Mouse (Mus musculus) heart, postnatal 4 days (tissue): ENCODE data around the gene Zbtb34. TPM values are rescaled to one million over a fixed set of nuclear protein-coding genes. Genes with fewer than 3 reads are reported as not detected.

Source experiments
- DNase-seq: peaks from one replicate; pipeline ENCODE4 v3.0.0; 2021
- total RNA-seq, 2 experiments: library from RNA; stranded (reverse); gene quantifications; 2 replicates each; pipeline ENCODE4 v1.2.3; 2021

Zbtb34 gene
- total RNA-seq, 2 experiments from 2014 or later: 22.1 to 27.5 TPM

DNA sequence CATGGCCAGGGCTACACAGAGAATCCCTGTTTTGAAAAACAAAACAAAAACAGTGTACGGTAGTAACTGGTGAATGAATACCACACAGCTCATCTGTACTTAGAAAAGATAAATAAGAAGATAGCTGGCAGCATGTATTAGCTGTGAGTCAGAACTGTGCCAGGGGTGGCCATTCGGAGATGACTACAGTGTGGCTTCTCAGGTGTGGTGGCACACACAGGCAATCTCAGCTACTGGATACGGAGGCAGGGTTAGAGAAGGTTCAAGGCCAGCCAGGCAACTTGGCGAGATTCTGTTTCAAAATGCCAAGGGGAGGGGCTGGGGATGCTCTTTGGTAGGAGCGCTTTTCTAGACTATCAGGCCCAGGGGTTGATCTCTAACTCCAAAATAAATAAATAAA is 14.6 kb upstream of the Zbtb34 start:
- no peak for DNase-seq

DNA sequence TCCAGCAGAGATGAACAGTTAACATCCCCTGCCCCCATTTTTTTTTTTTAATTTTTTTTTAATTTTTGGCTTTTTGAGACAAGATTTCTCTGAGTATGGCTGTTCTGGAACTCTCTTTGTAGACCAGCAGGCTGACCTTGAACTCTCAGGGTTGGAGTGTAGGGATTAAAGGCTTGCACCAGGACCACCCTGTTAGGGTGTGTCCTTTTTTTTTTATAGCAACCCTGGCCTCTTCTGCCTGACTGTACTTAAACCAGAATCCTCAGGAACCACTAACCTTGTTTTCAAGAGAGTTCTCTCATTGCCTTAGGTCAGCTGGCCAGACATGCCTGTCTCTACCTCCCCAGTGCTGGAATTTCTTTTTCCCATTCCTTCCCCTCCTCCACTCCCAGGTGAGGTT is 13.7 kb upstream of the Zbtb34 start:
- DNase-seq: no peak

DNA sequence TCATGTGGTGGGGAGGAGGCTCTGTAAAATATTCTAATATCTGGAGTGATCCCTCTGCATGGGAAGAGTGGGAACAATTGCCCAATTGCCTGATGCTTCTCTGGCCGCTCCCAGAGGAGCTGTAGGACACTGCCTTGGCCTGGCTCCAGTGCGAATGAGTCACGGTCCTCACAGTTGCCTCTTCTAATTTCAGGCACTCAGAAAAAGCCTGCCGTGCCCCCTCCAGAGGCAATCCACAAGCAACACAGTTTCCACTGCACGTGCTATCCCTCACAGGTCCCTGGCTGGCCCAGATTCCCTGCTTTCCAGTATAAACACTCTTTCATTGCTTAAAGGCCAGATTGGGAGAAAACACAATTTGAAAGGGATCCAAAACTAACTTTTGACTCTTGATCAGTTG is 13.2 kb upstream of the Zbtb34 start:
- peak; percentile 95 for DNase-seq

DNA sequence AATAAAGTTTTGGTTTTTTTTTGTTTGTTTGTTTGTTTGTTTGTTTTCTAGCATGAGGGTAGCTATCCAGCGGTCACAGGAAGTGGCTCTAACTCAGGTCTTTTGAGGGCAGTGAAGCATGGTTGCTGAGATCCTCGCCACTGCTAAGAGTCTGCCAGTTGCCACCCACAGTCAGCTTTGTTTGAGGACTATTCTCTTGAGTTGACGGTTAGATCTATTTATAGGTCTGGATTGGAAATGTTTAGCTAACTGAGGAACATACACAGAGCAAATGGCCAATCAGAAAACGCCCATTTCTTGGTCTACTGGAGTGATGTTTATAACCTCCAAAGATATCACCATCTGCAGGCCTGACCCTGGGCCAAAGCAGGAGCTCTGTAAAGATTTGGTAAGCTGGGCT is 11.6 kb upstream of the Zbtb34 start:
- no peak for DNase-seq

DNA sequence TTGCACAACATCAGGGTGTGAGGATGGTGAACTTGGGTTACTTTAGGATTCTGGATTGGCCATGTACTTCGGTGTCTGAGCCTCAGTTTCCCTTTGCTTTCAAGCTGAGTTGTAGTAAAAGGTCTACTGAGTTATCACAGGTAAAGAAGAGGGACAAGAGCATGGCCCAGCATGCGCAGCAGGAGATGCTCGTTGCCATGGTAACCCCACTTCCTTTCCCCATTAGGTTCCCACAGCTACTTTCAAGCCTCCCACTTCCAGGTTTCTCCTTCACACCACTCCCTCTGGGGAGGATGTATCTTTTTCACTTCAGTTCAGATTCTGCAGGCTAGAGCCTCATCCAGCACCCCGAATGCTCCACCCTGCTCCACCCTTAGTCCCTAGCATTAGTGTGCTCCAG is 9.8 kb upstream of the Zbtb34 start:
- DNase-seq: no peak

DNA sequence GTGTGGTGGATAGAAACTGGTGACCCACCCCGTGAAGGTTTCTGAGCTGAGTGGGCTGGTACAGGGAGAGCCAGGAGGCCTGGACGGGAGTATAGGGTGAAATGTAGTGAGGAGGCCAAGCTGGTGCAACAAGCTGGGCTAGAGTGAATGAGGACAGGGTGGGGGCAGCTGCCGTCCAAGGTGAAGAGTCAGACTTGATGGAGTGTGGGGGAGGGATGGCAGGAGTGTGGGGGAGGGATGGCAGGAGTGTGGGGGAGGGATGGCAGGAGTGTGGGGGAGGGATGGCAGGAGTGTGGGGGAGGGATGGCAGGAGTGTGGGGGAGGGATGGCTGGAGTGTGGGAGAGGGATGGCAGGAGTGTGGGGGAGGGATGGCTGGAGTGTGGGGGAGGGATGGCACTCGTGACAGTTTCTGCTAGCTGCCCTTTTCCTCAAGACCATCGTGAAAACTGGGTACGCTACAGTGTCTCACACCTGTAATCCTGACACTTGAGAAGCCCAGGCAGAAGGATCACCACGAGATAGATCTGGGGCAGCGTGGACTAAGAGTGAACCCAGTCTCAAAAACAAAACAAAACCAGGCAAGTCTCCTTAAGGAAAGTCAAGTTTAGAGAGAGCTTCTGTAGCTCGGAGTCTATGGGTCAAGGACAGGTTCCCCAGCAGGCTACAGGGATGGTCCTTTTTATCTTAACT is 9.0 kb upstream of the Zbtb34 start:
- DNase-seq: no peak

DNA sequence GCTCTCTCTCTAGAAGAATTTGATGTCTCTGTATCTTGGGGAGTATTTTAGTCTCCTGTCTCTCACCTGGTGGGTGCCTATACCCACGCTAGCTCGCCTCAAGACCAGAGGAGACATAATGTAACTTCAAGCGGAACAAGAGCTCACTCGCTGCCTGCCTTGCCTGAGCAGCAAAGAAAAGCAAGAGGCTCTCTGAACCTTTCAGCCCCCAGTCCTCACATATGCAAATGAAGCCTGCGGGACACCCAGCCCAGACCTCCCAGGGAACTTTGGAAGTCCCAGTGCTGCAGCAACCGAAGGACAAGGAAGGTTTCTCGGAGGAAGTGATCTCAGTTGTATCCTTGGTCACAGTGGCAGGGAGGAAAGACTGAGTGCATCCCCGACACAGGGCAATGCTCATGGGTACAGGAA is 8.4 kb upstream of the Zbtb34 start:
- DNase-seq: no peak

DNA sequence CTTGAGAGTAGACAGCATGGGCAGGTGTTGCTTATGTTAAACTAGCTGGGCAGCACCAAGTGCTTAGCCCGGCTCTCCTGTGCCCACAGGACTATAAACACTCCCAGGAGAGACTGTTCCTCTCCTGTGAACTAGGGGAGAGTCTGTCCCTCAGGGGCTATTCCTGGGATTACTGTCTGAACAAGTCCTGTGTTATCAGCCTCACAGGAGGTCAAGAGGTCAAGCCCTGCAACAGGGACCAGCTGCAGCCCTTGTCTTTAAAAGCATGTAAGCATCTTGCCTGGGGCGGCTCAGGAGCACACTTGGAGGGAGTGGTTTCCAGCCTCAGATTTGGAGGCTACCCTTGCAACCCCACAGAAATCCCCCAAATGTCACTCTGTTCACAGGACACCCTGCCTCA is 7.3 kb upstream of the Zbtb34 start:
- no peak for DNase-seq

DNA sequence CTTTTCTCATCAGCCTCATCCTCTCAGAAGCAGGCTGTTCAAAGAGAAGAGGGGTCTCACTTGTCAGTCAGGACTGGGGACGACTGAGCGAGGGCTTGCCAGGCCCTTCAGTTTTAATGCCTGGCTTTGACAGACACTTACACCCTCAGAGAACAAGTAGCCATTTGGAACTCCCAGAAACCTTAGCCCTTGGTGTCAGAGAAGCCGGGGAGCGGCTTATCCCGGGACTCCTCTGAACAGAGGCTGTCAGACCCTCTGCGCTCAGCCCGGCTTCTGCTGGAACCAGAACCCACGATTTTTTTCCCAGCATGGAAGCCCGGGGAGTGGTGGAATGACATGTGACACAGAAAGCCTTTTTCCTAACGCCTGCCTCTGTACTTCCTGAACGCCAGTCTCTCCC is 6.1 kb upstream of the Zbtb34 start:
- DNase-seq: no peak

DNA sequence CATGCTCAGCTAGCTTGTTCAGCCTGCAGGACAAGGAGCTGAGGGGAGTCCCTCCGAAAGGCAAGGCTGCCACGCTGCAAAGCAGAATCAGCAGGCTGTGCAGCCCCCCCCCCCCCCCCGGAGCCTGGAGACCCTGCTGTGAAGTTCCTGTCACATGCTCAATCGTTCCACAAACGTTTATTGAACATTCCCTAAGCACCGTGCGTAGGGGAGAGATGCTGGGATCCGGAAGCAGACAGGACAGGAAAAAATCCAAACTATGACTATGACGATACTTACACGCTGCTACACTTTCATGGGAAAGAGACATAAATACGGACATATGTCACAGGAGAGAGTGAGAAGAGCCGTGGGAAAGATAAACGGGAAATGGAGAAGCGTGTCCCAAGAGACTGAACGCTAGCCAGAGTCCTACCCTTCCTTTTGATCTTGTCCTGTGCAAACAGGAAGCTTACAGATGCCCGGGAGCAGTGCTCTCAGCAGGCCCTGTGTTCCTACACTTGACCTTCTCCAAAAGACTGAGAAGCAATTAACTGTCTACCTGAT is 5.0 kb upstream of the Zbtb34 start:
- no peak for DNase-seq

DNA sequence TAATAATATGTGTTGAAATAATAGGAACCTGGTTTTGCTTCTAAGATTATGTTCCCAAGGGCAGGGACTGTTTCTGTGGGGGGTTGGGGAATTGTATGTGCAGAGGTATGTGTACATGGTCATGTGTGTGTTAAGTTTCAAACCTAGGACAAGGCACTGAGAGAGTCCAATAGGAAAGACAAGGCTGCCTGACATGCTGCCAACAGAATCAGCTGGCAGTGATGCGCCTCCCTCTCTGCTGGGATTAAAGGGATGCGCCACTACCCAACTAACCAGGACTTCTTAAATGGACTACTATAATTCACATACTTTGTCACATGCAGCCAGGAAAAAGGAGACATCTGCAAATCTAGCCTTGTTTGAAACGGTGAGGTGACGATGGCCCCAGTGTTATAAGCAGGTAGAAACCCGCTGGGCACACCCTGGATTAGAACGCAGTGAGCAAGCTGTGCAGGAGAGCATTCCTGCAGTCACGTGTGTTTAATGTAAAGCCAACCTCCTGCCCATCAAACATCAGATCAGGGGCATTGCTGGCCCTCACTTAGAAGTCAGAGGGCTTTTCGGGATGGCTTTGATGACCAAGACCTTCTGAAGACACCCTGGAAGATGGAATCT is 4.0 kb upstream of the Zbtb34 start:
- no peak for DNase-seq

DNA sequence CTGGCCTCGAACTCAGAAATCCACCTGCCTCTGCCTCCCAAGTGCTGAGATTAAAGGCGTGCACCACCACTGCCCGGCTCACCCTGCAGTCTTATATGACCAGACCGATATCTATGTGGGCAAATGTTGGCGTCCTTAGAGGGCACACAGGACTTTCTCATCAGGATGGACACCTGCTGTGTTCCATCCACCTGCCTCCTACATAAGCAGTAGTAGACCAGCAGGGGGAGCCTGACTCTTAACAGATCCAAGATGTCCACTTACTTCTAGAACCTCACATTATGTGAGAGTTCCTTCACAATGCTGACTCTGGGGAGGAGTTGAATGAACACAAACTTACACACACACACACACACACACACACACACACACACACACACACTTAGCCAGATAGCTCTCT is 1.8 kb upstream of the Zbtb34 start:
- DNase-seq: peak; percentile 57

DNA sequence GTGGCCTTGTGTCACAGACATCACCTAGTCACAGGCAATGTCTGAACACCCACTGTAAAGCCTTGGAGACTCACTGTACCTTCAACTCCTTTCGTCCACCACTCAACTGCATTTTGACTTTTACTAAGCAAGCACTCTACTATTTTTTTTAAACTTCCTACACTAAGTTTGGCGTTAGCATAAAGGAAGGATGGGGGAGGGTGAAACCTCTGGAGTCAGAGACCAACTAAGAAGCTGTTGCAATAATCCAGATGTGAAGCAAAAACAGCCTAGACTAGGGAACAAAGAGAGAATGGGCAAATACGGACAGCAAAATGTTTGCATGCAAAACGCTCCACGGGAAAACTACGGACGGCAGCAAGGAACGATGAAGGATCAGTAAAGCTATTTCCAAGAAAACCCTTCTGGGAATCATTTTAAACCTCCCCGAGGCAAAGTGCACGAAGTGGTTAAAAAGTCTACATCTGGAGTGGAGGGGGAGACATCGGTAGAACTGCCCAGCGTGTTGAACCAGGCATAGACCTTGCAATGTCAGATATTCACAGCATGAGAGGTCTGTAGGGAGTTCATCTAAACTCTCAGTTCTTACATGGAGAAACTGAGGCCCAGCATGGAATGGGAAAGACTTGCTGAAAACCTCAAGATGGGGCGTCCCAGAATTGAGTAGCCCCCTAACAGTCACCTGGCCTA is 898 bp downstream of the Zbtb34 start:
- DNase-seq: no peak

DNA sequence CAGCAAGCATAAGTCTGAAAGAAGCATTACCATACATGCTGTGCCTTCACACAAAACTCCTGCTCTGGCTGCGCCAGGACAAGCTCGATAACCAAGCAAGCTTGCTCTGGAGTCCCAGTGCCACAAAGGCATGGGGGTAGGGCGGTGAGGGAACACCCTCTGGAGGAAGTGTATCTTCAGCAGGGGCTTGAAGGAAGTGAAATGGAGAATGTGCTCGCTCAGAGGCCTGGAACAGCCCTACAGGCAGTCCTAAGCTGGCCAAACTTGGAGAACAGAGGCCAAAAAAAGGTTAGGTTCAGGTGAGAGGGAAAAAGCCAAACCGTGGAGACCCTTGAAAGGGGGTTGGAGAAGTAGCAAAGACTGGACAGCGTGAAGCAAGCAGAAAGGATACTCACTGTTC is 1.8 kb downstream of the Zbtb34 start:
- peak; percentile 42 for DNase-seq

DNA sequence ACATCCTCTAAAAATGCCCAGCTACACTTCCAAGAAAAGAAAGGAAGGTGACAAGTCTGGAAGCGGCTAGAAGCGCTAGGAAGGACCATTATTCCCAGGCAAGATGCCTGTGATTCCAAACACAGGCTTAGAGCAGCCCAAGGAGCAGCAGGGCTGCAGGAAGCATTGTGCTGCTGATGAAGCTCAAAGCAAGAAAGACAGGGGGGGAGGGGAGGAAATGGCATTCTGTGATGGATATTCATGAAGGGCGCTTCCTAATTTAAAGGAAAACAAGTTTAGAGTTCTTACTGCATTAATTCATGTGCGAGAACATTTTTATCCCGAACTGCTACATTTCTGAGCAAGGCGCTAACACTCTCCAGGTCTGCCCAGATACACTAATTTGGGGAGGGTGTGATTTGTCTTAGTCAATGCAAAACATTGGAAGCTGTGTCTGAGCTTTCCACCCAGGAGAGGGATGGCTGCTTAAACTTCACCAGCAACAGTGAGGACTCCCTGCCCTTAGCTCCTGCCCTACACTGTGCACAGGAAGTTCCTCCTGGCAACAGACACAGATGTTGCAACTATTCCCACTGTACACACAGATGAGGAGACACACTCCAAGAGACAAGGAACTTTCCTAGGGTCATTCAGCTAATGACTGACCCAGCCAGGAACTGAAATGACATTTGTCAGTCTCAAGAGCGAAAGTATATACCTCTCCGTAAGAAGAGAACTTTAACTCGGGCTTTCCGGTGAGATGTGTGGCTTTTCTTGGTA is 4.3 kb downstream of the Zbtb34 start:
- no peak for DNase-seq

DNA sequence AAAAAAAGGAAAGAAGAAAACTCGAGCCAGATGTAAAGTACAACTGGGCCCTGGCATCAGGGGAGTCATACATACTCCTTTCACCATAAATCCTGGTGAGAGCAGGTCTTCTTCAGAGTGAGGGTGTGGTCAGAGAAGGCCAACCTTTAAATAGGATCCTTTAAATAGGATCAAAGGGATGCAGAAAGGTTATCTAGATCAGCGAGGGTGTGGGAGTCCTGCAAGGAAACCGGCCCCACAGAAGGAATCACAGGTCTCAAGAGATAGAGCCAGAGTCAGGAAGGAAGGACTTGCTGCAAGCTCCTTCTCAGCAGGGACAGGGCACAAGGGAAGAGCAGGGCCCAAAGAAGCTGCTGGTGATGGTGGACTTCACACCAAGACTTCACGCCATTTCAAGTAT is 13.7 kb downstream of the Zbtb34 start:
- DNase-seq: no peak

DNA sequence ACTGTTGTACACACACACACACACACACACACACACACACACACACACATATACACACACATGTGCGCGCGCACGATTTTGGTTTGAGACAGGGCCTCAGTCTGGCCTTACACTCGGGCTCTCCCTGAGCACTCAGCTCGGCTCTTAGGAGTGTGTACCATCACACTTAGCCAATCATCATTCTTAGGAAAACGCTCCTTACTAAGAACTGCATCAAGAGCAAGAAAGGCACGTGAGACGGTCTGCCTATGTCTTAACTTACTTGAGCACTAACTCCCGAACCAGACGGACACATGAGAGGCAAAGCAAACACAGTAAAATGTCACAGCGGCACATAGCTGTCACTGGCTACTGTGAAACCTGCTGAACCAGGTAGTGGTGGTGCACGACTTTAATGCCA is 17.1 kb downstream of the Zbtb34 start:
- DNase-seq: no peak

DNA sequence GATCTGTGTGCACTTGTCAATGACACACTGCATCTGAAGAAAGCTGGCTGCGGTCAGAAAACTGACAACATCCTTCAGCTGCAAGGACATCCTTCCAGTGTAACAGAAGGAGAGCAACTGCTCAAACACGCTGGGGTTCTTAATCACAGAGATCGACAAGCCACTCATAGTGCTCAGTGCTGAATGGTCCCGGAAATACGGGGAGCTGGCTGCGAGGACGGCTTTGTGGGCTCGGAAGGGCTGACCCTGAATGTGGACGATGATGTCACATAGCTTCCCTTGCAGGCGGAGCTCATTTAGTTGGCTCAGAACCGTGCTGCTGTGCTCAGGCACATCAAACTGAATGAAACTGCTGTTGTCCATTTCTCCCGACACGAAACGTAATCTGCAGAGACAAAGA is 19.0 kb downstream of the Zbtb34 start:
- DNase-seq: no peak

DNA sequence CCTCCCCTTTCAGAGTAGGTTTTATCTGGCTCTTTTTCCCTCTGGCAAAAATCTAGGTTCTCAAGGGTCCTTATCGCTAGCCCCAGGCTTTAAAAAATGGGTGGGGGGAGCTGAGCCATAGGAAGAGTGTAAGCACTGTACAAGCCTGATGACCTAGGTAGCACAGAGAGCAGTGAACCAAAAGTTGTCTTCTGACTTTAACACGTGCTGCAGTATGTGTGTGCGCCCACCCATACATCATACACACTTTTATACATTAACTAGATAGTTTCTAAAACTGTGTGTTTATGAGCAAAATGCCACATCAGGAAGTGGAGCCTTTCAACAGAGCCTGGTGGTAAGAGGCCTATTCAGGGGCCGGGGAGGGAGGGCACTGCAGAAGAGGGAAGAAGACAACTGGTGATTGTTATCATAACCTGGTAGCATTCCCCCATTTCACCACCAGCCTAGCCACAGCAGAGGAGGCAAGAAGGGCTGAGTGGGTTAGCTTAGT is 27.6 kb downstream of the Zbtb34 start:
- no peak for DNase-seq

DNA sequence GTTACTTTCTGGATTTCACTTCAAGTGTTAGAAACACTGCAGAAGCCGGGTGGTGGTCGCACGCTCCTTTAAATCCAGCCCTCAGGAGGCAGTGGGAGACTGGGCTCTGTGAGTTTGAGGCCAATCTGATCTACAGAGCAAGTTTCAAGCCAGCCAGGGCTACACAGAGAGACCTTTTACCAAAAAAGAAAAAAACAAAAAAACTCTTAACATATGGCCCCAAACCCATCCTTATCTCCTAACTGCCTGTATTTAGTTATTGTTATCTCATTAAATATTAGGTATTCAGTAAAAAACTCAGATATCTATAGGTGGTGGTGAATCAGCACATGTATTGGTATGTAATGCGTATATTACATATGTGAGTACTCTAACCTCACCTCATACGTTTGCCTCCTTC is 28.5 kb downstream of the Zbtb34 start:
- DNase-seq: no peak

DNA sequence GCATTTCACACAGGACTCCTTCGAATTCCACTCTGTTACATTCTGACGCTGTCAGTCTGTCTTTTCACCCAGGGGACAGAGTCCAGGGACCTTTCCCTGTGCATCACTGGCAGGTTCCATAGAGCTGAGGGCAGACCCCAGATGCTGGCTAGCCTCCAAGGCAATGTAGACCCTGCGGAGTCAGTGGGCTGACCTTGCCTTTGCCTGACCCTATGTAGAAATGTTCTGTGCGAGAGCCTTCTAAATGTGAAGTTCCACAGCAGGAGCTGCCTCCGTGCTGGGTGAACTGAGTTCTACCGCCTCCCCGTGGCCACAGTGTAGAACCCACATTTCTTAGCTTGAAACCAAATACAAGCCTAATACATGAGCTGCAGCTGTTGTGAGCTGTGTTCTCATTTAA is 28.9 kb downstream of the Zbtb34 start:
- peak; percentile 77 for DNase-seq

DNA sequence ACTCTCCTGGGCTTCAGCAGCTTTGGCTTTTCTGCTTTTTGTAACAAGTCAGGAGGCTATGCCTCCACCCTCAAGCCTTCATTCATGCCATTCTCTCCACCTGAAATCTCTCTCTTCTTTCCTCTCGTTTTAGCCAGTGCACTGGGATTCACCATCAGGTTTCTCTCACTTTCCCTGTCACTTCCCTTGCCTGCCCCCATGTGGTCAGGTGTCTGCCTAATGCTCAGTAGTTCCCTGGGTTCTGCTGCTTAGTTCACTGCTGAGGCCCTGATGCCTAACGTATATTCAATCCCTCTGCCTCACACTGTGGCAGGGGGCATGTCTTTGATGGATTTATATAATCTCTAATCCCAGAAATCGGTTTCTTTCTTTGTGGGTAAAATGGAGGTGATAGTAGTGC is 29.9 kb downstream of the Zbtb34 start:
- no peak for DNase-seq

DNA sequence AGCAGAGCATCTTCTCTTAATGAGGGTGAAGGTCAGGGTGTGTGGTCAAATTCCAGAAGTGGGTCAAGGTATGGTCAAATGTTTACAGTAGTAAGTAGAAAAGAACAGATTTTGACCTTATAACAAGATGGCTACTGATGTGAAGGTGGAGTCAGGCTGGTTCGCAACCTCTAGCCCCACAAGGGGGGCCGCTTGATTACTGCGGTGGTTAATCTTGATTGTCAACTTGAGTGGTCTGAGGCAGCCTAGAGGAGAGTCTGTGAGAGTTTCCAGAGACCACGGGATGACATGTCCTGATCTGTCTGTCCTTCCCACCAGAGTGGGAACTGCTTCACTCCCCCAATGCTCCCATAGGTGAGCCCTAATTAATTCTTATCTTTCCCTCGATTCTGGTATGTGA is 30.6 kb downstream of the Zbtb34 start:
- no peak for DNase-seq
